Mouse (Mus musculus): ENCODE results near the gene Clec2d. TPM values are rescaled to one million over a fixed set of nuclear protein-coding genes. Genes with fewer than 3 reads are reported as not detected.

The Clec2d gene
- polyA plus RNA-seq, 1 experiment from 2014 or later = not detected

DNA sequence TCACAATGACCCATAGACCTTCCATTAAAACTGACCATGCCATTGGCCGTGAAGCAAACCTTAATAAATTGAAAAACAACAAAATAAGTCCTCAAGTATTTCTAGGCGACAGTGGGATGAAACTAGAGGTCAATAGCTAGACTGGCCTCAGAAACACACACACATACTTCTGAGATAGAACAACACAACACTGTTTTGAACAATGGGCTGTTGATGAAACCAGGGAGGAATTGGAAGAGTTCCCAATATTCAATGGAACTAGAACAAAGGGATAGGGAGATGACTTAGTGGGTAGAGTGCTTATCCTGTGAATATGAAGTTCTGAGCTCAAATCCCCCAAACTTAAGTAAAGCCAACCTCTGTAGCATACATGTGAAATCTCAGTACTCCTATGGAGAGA lies 34.6 kb downstream of the Clec2d start:
- ATAC-seq (ENCODE audit: insufficient read depth, low FRiP score, low TSS enrichment) = no peak
- WGBS = 83% methylated on average over 2 of the region's 2 CpGs

DNA sequence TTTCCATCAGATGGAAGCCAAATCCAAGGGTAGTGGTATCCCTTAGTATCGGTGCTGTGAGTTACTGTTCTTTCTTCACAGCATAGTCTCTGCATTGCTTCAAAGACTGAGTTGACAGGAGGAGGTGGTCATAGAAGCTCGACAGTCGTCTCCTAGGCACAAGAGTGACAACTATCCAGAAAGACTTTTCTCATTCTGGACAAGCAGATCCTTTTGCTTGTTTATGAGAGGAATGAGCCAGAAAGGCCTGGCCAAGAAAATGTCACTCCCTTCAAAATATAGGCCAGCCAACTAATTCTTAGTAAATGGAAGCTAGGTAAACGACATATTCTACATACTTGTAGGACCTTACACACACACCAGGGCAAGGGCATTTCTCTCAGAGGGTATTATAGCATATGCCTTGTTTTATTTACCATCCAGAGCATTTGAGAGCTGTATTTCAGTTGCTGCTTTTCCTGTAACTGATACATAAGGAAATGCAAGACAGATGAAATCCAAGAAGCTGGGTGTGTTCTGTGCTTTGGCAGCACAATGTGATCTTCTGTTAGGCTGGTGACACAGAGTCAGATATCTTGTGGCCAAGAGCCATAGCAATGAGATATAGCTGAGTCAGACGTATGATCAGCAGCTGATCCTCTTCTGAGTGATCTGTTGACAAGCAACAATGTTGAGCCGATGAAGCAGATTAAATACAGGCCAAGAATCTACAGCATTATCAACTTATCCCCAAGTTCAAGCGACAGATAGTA lies 35.6 kb downstream of the Clec2d start:
- no peak overlapping the region for H3K4me2 ChIP-seq (ENCODE audit: low read depth)
- H3K36me3 ChIP-seq (ENCODE audit: control insufficient read depth, insufficient read depth, low read length) = no peaks in the 10 kb centered on the region
- no peak overlapping the region for H3K9ac ChIP-seq (ENCODE audit: low read length)
- no peak overlapping the region for H3K27ac ChIP-seq (ENCODE audit: low read depth, low read length)
- H3K4me1 ChIP-seq (ENCODE audit: control insufficient read depth, insufficient read depth, low read length) = no peaks in the 10 kb centered on the region
- DNase-seq (ENCODE audit: low spot score) (no peak), ATAC-seq (ENCODE audit: insufficient read depth, low FRiP score, low TSS enrichment) (no peak)
- H3K9me3 ChIP-seq (ENCODE audit: control insufficient read depth, low read length) = no peaks in the 10 kb centered on the region
- H3K27me3 ChIP-seq (ENCODE audit: control insufficient read depth, insufficient read depth, low read length) = no peaks in the 10 kb centered on the region
- no peak overlapping the region for H3K4me3 ChIP-seq (ENCODE audit: low read depth, low read length)
- WGBS = 92% methylated on average over 7 of the region's 7 CpGs

More for the DNA sequence above, 34.6 kb downstream of the Clec2d start:
- no peaks in the 10 kb centered on the region for H3K36me3 ChIP-seq (ENCODE audit: control insufficient read depth, insufficient read depth, low read length)
- no peak overlapping the region for H3K4me2 ChIP-seq (ENCODE audit: low read depth)
- H3K9me3 ChIP-seq (ENCODE audit: control insufficient read depth, low read length) = no peaks in the 10 kb centered on the region
- no peaks in the 10 kb centered on the region for H3K4me1 ChIP-seq (ENCODE audit: control insufficient read depth, insufficient read depth, low read length)
- no peaks in the 10 kb centered on the region for H3K27me3 ChIP-seq (ENCODE audit: control insufficient read depth, insufficient read depth, low read length)
- H3K4me3 ChIP-seq (ENCODE audit: low read depth, low read length) = no peak overlapping the region
- H3K9ac ChIP-seq (ENCODE audit: low read length) = no peak overlapping the region
- no peak for DNase-seq (ENCODE audit: low spot score)
- no peak overlapping the region for H3K27ac ChIP-seq (ENCODE audit: low read depth, low read length)

DNA sequence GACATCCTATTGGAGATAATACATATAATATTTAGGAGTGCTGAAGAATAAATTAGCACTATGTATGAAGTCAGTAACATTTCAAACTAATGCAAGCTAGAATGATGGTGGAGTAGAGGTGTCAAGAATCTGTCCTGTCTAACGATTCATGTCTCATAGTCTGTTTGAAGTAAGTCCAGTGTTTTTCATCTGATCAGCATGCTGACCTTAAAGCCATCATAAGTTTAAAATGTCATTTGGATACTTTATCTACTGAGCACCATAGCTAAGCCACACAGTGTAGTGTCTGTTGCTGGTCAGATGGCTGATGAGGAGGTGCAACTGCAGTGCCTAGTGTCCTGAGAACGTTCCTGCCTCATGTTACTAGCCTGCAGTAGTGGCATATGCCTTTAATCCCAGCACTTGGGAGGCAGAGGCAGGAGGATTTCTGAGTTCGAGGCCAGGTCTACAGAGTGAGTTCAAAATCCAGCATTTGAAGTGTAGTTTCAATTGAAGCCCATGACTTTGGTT lies 36.4 kb downstream of the Clec2d start:
- Histone ChIP-seq H3K9me3 (ENCODE audit: control insufficient read depth, low read length) (no peaks in the 10 kb centered on the region), H3K27me3 (ENCODE audit: control insufficient read depth, insufficient read depth, low read length) (no peaks in the 10 kb centered on the region), H3K36me3 (ENCODE audit: control insufficient read depth, insufficient read depth, low read length) (no peaks in the 10 kb centered on the region), H3K27ac (ENCODE audit: low read depth, low read length) (no peak overlapping the region), H3K4me3 (ENCODE audit: low read depth, low read length) (no peak overlapping the region), H3K4me1 (ENCODE audit: control insufficient read depth, insufficient read depth, low read length) (no peaks in the 10 kb centered on the region), H3K4me2 (ENCODE audit: low read depth) (no peak overlapping the region), H3K9ac (ENCODE audit: low read length) (no peak overlapping the region)
- ATAC-seq (ENCODE audit: insufficient read depth, low FRiP score, low TSS enrichment) (no peak), DNase-seq (ENCODE audit: low spot score) (no peak)
- 85% methylated on average over 3 of the region's 3 CpGs for WGBS

DNA sequence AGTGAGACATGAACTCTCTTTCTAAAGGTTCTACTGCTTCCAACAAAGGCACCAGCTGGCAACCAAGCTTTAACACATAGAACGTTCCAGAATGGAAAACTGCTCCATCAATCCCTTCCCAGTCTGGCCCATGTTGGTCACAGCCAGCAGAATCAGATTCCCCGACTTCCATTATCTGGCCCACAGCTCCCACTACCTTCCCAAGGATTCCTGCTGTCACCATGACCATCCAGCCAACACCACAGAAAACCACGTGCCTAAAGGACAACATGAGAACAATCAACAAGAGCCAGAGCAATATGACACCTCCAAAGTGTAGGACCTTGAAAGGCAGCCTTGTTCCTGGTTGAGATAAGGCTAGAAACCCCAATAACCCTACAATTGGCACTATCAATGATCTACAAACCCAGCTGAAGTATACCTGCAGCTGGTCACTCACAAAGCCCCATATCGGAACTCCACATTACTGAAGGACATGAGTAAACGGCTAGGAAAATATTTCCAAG lies 37.8 kb downstream of the Clec2d start:
- H3K4me1 ChIP-seq (ENCODE audit: control insufficient read depth, insufficient read depth, low read length) = no peaks in the 10 kb centered on the region
- 82% methylated on average over 5 of the region's 5 CpGs for WGBS

GRCm38 (mm10) chr6:129219897-129220517 lies 39.6 kb downstream of the Clec2d start:
- no peak for ATAC-seq (ENCODE audit: insufficient read depth, low FRiP score, low TSS enrichment)
- Histone ChIP-seq H3K27ac (ENCODE audit: low read depth, low read length) (no peak overlapping the region), H3K9ac (ENCODE audit: low read length) (no peak overlapping the region), H3K9me3 (ENCODE audit: control insufficient read depth, low read length) (no peaks in the 10 kb centered on the region), H3K4me1 (ENCODE audit: control insufficient read depth, insufficient read depth, low read length) (no peaks in the 10 kb centered on the region), H3K27me3 (ENCODE audit: control insufficient read depth, insufficient read depth, low read length) (no peaks in the 10 kb centered on the region), H3K4me3 (ENCODE audit: low read depth, low read length) (no peak overlapping the region), H3K4me2 (ENCODE audit: low read depth) (no peak overlapping the region), H3K36me3 (ENCODE audit: control insufficient read depth, insufficient read depth, low read length) (no peaks in the 10 kb centered on the region)
- no peak for DNase-seq (ENCODE audit: low spot score)
- WGBS = 83% methylated on average over 3 of the region's 3 CpGs

More for the DNA sequence above, 37.8 kb downstream of the Clec2d start:
- Histone ChIP-seq H3K9ac (ENCODE audit: low read length) (no peak overlapping the region), H3K4me2 (ENCODE audit: low read depth) (no peak overlapping the region), H3K27ac (ENCODE audit: low read depth, low read length) (no peak overlapping the region), H3K36me3 (ENCODE audit: control insufficient read depth, insufficient read depth, low read length) (no peaks in the 10 kb centered on the region), H3K9me3 (ENCODE audit: control insufficient read depth, low read length) (no peaks in the 10 kb centered on the region), H3K27me3 (ENCODE audit: control insufficient read depth, insufficient read depth, low read length) (no peaks in the 10 kb centered on the region), H3K4me3 (ENCODE audit: low read depth, low read length) (no peak overlapping the region)
- ATAC-seq (ENCODE audit: insufficient read depth, low FRiP score, low TSS enrichment) (no peak), DNase-seq (ENCODE audit: low spot score) (no peak)

GRCm38 (mm10) chr6:129221053-129221452 lies 40.6 kb downstream of the Clec2d start:
- H3K9me3 ChIP-seq (ENCODE audit: control insufficient read depth, low read length) = no peaks in the 10 kb centered on the region
- H3K27me3 ChIP-seq (ENCODE audit: control insufficient read depth, insufficient read depth, low read length) = no peaks in the 10 kb centered on the region
- H3K9ac ChIP-seq (ENCODE audit: low read length) = no peak overlapping the region
- H3K4me1 ChIP-seq (ENCODE audit: control insufficient read depth, insufficient read depth, low read length) = no peaks in the 10 kb centered on the region
- no peak overlapping the region for H3K27ac ChIP-seq (ENCODE audit: low read depth, low read length)
- no peaks in the 10 kb centered on the region for H3K36me3 ChIP-seq (ENCODE audit: control insufficient read depth, insufficient read depth, low read length)
- WGBS = 98% methylated on average over 1 of the region's 1 CpGs
- DNase-seq (ENCODE audit: low spot score) = no peak
- no peak overlapping the region for H3K4me3 ChIP-seq (ENCODE audit: low read depth, low read length)
- H3K4me2 ChIP-seq (ENCODE audit: low read depth) = no peak overlapping the region
- no peak for ATAC-seq (ENCODE audit: insufficient read depth, low FRiP score, low TSS enrichment)

GRCm38 (mm10) chr6:129222188-129222800 lies 41.9 kb downstream of the Clec2d start:
- H3K36me3 ChIP-seq (ENCODE audit: control insufficient read depth, insufficient read depth, low read length) = no peaks in the 10 kb centered on the region
- no peak overlapping the region for H3K9ac ChIP-seq (ENCODE audit: low read length)
- H3K9me3 ChIP-seq (ENCODE audit: control insufficient read depth, low read length) = no peaks in the 10 kb centered on the region
- H3K4me2 ChIP-seq (ENCODE audit: low read depth) = no peak overlapping the region
- H3K4me3 ChIP-seq (ENCODE audit: low read depth, low read length) = no peak overlapping the region
- H3K4me1 ChIP-seq (ENCODE audit: control insufficient read depth, insufficient read depth, low read length) = no peaks in the 10 kb centered on the region
- H3K27me3 ChIP-seq (ENCODE audit: control insufficient read depth, insufficient read depth, low read length) = no peaks in the 10 kb centered on the region
- ATAC-seq (ENCODE audit: insufficient read depth, low FRiP score, low TSS enrichment) (no peak), DNase-seq (ENCODE audit: low spot score) (no peak)
- 88% methylated on average over 3 of the region's 3 CpGs for WGBS
- H3K27ac ChIP-seq (ENCODE audit: low read depth, low read length) = no peak overlapping the region

GRCm38 (mm10) chr6:129223611-129224010 lies 43.2 kb downstream of the Clec2d start:
- Histone ChIP-seq H3K27ac (ENCODE audit: low read depth, low read length) (no peak overlapping the region), H3K9ac (ENCODE audit: low read length) (no peak overlapping the region), H3K36me3 (ENCODE audit: control insufficient read depth, insufficient read depth, low read length) (no peaks in the 10 kb centered on the region), H3K9me3 (ENCODE audit: control insufficient read depth, low read length) (no peaks in the 10 kb centered on the region), H3K4me1 (ENCODE audit: control insufficient read depth, insufficient read depth, low read length) (no peaks in the 10 kb centered on the region), H3K27me3 (ENCODE audit: control insufficient read depth, insufficient read depth, low read length) (no peaks in the 10 kb centered on the region), H3K4me3 (ENCODE audit: low read depth, low read length) (no peak overlapping the region), H3K4me2 (ENCODE audit: low read depth) (no peak overlapping the region)
- WGBS = 86% methylated on average over 2 of the region's 2 CpGs
- ATAC-seq (ENCODE audit: insufficient read depth, low FRiP score, low TSS enrichment) (no peak), DNase-seq (ENCODE audit: low spot score) (no peak)
